Mouse (Mus musculus) lung, postnatal 10 days (tissue): ENCODE measurements at regions not wholly inside any gene's neighbourhood (a gene's known extent, or its start where the extent isn't known, plus 50 kb on each side); places are given as distances from the start of the nearest gene placed in this dataset.

Experiments used
- DNase-seq: peaks from one replicate; pipeline ENCODE4 v3.0.0; 2021

DNA sequence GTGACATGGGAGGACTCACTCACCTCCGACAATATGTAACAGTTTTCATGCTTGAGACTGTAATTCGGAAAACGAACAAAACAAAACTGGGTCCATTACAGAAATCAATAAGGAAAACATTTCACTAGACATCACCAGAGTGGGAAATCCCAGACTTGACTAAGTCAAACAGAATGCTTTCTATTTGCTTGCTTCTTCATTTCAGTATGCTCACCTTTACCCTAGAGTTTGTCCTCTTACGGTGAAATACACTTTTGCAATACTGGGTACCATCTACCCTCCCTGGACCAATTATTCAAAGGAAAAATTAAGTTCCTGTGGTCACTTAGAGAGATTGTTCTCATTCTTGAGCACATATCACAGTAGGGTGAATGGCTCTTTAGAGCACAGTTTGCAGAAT lies 613.4 kb upstream of the 4930412O13Rik start:
- no peak for DNase-seq

DNA sequence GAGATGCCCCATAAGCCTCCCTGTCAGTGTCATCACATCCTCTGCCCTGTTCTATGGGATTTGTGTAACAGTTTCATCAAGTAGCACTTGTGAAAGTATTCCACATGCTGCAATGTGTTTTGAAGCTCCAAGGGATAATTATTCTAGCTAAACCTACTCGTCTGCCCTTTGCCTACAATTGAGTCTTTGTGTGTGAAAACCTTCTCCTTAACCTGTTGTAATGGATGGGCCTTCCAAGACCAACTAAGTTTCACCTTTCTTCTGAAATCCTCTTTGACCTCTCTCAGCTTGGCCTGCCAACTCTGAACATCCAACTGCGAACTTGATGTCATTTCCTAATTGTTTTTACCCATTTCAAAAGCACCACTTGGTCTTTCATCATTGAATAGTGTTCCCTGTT lies 597.6 kb upstream of the 4930412O13Rik start:
- no peak for DNase-seq

DNA sequence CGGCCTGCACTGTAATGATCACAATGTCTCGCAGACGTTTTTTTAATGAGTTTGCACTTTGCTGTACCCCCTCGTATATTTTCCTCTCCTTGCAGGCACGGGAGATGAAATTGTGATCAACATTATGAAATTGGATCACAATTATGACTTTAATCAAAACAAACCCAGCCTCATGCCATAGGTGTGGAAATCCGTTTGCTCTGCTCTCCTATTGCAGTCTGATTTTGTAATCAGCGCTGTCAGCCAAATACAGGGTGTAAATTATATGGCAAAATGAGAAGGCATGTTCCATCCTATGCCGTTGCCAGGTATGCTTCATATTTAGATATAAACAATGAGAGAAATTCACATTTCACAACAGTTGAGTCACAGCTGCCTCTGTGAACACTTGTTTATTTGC lies 595.3 kb upstream of the 4930412O13Rik start:
- DNase-seq, result no peak

DNA sequence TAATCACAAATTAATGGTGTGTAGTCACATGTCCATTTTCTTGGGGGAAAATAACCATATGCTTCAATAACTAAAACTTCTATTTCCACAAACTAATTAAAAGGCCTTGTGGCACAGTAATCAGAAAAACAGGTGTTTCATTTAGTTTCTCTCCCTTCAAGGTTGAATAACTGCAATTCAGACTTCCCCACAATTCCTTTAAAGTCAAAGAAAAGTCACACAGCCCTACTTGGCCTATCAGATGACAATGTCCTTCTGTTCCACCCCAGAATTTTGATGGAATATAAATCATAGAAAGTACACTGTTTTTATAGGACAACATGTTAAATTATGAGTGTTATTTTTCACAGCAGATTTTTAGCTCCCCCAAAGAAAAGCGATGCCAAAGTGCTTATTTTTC lies 594.0 kb upstream of the 4930412O13Rik start:
- DNase-seq, result no peak

DNA sequence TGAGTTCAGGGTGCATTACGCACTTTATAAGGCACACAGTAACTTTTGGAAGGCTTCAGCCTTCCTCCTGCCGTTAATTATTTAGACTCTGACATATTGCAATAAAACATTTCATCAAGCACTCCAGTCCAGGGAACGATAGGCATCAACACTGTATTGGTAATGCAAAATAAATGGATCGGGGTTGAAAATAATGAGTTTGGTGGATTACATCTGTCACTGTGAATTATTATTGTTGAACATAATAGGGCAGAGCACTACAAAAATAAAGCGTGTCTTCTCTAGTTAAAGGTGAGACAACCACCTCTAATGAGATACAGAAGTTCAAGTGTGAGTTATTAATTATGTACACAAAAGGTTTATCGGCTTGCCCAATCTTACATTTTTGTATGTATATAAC lies 593.4 kb upstream of the 4930412O13Rik start:
- no peak for DNase-seq

DNA sequence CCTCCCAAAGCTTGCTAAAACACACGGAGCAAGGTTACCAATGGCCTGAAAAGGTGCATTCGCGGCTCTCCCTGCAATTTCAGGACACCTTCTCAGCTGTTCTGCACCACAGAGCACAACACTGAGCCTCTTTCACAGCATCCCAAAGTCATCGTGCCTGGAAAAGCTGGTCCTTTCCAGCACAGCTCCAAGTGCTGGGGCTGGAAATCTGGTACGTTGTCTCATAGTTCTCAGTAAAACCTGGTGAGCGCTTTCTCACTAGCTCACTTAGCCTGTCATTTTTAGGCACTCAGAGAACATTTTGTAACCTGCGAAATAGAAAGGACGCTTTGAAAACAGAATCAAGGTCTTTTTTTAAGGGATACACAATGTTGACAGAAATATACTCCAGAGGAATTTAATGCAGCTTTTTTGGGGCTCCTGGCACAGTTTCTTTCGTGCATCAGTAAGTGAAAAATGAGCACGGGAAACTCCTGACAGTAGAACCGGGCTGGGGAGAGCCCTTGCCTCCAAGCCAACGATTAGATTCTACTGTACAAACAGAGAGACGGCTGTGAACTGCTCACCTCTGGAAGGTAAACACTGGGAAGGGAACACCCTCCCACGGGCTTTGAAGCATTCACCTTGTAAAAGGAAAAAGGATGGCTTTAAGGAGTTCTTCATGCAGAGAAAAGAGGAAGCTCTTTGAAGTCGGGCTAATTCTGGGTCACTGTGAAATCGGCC lies 549.3 kb upstream of the 4930412O13Rik start:
- no peak for DNase-seq

DNA sequence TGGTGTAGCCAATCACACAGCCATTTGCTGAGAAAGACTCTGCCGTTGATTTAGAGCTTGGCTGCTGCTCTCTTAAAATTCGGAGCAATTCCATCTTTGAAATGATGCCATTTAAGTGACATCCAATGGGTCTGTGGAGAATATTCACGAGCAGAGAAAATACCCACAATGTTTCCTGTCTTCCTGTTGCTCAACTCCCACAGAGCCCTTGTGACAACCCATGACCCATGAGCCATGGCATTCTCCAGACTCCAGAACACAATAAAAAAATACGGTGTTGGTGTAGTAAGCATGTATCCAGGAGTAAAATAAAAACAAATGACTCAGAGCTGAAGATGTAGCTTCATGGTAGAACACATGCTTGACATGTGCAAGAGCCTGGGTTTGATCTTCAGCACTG lies 532.1 kb upstream of the 4930412O13Rik start:
- no peak for DNase-seq

DNA sequence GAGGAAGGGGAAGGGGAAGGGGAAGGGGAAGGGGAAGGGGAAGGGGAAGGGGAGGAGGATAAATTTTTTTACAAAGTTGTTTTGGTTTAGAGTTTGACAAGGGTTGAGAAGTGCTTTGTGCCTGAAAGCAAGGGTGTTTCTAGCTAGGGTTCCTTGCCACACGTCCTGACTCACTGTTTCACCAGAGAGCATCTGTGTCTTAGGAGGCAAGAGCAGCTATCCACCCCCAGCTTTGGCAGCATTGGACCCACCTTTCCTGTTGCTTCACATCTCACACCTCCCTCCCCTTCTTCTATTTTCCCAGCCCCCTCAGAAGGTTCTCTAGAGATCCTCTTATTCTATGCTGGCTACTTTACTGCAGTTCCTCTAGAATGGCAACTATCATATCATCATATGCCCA lies 531.1 kb upstream of the 4930412O13Rik start:
- no peak for DNase-seq

DNA sequence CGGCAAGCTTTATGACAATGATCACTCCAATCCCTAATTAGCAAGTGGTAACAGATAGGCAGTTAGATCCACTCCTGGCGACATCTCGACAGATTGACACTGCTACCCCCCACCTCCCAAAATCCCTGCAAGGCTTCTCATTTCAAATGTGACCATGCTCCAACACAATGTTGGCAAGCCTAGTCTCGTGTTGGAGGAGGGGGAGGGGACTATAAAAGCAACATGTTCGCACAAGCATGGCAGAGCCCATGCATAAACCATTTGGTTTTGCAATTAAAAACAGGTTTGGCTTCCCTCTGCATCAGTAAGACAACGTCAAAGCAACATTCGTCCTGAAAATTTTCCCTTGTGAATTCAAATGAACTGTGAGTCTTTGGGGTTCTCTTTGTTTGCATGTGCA lies 528.9 kb upstream of the 4930412O13Rik start:
- DNase-seq, result no peak

DNA sequence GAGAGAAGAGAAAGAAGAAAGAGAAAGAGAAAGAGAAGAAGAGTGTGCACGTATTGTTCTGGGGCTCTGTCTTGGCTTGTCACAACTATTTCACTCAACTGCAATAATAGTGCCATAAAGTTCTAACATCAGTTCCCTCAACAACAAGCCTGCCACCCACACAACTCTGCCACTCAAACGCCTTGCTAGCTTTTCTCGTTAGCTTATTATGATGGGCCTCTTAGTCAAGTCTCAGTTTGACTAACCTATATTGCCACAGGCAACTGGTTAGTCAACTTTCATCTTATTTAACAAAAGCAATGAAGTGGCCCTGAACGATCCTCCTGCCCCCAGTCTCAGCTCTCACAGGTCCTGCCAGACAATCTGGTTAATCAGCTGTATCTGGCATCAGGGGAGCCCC lies 521.0 kb upstream of the 4930412O13Rik start:
- DNase-seq, result no peak

DNA sequence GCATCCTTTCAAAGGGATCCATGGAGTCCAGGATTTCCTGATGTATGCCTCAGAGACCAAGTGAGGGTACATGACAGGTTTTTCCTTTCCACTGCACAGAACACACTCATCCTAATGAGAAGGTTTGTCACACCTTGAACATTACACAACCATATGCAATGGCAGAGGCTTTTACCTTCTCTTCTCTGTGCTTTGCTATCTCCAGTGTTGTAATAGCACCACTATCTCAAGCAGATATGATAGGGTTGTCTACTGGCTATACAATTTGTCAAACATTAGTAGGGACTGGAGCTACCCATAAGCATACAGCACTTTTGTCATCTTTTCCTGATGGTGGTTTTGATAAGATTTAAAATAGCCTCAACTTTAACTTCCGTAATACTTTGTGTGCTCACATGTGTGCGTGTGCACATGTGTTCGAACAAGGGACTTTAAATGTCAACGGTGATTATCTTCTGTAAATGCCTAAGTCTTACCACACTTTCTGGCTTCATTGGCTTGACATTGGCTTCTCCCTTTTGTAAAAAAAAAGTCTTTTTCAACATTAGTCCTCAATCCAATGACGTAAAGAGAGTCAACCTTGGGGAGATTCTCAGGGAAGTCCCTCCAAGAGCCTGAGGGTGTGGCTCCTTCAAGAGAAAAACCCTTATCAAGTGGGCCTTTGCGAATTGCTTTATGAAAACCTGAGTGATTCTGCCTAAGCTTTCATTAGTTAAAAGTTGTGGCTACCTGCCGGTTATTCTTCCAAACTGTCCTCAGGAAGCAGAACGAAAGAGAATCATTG lies 513.1 kb upstream of the 4930412O13Rik start:
- DNase-seq, result no peak

DNA sequence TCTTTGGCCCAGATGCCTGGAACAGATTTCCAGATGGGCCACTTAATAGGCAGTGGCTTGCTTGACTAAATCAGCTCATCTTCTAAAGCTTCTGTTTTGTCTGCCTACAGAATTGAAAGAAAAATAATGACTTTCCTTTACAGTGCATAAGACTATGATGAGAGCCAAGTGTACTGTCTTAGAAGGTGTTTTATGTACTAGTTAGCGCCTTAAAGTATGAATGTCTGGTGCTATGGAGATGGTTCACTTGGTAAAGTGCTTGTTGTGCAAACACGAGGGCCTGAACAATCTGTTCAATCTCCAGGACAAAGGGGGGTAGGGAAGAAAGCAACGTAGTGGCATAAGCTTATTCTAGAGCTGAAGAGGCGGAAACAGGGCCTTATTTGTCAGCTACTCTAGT lies 511.5 kb upstream of the 4930412O13Rik start:
- DNase-seq, result no peak

DNA sequence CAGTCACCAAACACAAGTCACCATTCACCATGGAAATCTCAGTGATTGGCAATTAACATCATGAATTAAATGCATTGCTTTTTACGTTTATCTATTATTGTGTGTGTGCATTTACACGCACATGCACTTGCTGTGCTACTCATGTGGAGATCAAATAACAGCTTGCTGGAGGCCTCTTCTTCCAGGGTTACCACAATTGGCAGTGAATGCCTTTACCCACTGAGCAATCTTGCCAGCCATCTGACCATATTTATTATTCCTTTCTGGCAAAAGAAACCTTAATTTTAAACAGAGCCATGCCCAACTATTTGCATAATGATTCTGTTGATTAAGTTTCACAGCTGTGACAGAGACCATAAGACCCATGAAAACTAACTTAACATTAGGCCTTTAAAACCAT lies 494.5 kb upstream of the 4930412O13Rik start:
- DNase-seq, result no peak

DNA sequence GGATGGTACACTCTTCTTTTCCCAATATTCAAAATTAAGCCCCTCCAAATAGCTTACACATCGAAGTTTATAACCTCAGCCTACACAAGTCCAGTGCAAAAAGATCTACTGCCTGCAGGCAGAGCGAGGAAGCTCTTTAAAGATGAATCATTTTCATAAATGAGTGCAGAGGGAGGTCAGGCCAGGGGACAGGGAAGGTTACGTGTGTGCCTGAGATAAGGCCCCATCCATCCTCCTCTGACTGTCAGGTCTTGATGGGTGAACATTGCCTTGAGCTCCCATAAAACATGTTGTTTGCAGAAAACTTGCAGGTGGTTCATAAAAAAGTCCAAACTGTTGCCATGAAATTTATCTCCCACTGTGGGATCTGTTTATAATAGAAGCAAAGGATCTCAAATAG lies 493.0 kb upstream of the 4930412O13Rik start:
- DNase-seq, result no peak

DNA sequence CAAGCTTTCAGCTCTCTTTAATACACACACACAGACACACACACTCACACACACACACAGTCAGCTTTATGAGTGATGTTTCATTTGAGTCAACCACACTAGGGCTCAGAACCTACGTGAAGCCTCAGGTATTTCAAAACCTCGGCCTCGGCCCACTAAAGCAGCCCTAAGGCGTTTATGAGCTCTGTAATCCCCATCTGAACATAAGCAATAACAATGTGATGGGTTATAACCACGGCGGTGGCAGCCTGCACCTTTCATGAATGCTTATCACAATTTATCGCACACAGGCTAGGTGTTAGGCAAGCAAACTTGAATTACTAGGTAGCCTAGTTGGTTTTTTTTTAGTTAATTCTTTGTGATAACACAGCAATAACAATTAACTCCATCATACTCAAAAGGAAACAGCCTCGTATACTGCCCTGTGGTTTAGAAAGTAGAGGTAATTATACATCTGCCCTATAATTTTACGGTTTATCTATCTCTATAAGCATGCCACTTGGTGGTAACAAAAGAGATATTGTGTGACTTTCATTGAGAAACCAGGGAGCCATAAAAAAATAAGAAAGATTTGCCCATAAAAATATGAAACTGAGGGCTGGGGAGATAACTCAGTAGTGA lies 485.6 kb upstream of the 4930412O13Rik start:
- DNase-seq, result no peak

DNA sequence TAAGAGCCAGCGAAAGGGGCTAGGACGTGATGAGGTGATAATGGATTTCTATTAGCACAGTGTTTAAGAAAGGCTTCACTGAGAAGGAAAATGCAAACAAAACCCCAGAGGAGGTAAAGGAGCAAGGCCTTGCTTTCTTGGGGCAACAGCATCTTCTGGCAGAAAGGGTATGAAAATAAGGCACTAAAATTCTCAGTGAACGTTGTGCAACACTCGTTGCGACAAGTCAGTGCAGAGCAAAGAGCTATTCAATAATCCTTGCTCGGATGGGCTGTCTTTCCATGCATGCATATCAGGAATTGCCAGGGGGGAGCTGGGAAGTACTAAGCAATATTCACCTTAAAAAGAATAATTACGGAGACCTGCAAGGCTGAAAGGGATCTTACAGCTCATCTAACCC lies 479.6 kb upstream of the 4930412O13Rik start:
- DNase-seq, result no peak

DNA sequence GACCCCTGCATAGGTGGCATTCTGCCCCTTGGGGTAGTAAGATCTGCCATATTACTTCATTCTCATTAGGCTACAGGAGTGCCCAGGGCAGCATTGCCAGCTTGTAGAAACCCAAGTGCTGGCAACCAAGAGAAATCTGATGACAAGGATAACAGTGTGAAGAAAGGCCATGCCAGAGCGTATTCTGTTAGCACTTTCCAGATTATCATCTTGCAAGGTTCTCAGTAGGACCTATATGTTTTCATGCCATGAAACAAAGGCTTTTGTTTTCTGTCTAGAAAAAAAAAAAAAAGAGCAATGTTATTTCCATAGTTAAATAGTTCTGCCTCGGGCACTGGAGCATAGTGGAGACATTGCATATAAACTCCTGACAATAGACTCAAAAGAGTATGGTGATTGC lies 478.8 kb upstream of the 4930412O13Rik start:
- no peak for DNase-seq

DNA sequence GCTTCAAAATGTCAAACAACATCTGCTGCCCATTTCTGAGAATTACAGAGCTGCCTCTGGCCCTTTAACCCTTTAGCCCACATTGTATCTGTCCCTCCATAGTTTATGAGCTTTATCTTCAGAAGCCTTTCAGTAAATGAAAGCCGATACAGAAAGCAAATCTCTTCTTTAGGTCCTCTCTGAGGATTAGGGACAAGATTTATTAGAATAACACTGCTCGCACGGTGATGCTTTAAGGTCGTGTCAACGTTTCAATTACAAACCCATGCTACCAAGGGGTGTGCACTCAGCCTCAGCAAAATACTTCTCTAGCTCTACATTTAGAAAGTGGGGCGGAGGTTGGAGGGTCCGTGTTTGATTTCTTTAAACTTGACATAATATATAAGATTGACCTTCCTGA lies 472.0 kb upstream of the 4930412O13Rik start:
- no peak for DNase-seq

DNA sequence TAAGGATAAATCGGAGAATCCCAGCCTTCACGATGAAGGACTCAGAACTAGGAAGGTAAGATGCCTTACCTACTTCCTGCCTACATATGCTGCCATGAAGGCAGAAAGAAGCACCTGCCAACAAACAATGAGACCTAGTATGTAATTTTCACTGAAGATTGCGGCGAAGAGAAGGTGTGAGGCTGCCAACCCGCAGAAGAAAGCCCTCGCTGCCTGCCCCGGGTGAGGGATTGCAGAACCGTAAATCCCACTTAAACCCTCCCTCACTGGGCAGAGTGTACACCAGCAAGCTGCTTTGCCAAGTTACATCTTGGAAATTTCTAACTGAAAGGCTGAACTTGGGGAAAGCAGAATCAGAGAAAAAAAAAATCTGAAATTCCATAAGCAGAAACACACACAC lies 458.4 kb upstream of the 4930412O13Rik start:
- no peak for DNase-seq

DNA sequence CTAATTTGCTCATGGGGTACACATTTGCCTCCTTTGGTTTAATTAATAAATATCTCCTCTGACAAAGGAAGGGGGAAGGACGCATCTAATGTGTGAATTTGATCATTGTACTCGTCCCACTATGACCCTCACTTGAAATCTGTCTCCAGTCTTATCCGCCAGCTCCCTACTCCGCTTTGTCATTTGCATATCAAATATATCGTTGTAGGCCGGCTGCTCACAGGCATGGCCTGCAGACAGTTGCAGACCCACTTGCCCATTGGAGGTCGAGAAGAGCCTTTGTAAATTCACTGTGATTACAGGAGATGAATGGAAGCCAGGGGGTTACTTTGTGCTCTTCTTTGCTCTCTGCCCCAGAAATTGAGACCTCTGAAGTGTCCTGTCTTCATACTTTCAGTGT lies 457.5 kb upstream of the 4930412O13Rik start:
- DNase-seq, result no peak

DNA sequence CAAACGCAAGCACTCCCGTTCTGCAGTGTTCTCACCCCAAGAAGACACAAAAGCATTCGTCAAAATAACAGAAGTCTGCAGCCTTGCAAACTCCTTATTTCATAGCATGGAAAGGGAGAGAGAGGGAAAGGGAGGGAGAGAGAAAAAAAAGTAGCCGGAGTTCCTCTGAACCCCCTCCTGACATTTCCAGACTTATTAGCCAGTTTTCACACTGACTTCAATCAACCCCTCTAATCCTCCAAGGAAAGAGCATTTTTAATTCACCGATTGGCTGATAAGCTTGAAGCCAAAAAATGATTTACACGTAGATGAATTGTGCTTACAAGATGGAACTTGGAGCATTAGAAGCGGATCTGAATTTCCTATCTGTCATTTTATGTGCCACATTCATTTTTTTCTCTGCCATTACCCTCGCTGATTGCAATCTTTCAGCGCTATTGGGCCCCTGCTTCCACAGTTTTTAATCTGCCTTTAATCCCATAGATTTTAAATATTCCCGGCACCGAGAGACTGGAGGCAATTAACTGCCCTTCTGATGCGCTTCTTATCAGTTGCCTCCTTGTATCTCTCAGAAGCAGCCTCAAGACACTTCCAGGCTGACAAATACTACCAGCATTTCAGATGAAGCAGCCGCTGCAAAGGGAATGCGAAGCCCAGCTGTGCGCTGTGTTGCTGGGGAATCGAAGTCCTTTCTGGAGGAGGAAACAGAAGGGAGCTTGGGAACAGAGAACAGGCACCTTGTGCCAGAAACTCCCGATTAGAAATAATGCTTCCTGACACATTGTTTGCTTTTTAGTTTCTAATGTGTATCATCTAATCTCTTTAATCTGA lies 447.7 kb upstream of the 4930412O13Rik start:
- DNase-seq, result peak; percentile 1

DNA sequence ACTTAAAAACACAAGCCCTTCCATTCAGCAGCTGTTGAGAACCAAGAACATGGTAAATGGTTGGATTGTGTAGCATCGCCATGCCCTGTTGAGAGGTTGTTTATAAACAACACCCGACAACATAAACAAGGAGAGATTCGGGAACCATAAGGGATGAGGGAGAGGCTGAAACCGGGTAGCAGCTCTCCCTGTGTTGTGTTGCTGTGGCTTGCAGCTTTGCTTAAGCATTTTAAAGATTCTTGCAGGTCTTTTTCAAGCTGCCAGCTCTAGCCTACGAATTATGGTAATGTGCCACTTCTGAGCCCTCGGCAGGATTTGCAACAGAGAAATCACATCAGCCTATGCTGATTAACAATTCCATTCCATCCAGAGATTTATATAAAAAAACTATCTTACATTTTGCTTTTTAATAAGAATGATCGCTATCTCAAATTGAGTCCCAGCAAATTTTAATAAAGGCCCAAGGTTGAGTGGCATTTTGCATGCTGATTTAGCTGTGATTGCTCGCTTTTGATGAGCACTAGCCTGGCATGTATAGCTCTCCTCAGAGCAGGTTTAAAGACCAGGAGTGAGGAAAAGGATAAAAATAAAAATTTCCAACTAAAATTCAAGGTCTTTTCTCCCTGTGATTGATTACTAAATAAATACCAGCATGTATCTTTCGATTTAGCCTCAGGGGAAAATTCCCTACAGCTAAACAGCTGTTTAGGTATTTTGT lies 445.7 kb upstream of the 4930412O13Rik start:
- peak; percentile 1 for DNase-seq

DNA sequence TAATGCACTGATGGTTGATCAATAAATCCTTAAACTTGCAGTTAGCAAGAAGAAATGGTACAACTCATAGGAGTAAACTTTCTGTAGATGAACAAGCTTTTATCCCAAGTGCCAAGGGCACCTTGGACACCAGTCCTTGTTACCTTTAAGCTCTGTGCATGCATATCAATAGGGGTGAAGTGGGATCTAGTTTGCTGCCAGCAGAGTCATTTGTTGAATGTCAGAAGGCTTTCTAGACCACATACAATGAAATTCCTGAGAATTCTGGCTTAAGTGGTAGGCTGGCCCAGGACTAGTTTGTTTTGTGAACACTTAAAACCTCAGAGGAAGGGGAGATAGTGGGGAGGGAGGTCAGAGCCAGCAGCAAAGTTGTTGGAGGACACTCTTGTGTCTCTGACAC lies 437.9 kb upstream of the 4930412O13Rik start:
- no peak for DNase-seq
